Comparison of ENCODE assay signal across 8 mouse cellular contexts in the genomic region with DNA sequence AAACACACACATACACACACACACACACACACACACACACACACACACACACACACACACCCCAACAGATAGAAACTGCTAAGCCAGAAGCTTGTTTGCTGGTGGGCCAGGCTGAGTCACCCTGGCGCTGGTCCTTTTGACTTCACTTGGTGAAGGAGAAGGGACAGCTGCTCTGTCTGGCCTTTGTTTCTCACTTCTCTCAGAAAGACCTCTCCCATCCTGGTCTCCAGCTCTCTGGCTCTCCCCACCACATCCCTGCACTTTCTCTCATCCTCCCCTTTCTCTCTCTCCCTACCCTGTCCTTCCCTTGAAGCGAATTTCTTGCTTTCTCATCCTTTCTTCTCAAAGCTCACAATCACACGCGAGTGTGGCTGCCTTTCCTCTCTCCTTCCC.
DNase-seq lines count a peak whose midpoint lies in the region; ATAC-seq and TF ChIP-seq lines count a peak whose summit lies in the region.

No protein-coding gene starts in this region.

- no peak for ATAC-seq in hindbrain, embryonic 11.5 days (ENCODE audit: low FRiP score)
- ATAC-seq in neural tube, embryonic 13.5 days (ENCODE audit: low read depth): no peak

- peaks cover 2% of the 10 kb centered on the region; the same call in 1 of the 2 replicates for H3K27me3 ChIP-seq in hindbrain, embryonic 11.5 days (ENCODE audit: control insufficient read depth, insufficient read depth, low read length)
- no peaks in the 10 kb centered on the region for H3K27me3 ChIP-seq in neural tube, embryonic 13.5 days

- no peaks in the 10 kb centered on the region for H3K9me3 ChIP-seq in hindbrain, embryonic 11.5 days (ENCODE audit: control insufficient read depth, low read length)
- no peaks in the 10 kb centered on the region for H3K9me3 ChIP-seq in neural tube, embryonic 13.5 days

- peak overlapping the region; percentile 53 for H3K27ac ChIP-seq in embryonic fibroblast, embryonic 13.5 days (ENCODE audit: insufficient read depth, low read length)
- peak overlapping the region; percentile 45 for H3K27ac ChIP-seq in hindbrain, embryonic 11.5 days (ENCODE audit: low read depth, low read length)
- peak overlapping the region; percentile 99 for H3K27ac ChIP-seq in neural tube, embryonic 13.5 days (replicated peaks)

- H3K36me3 ChIP-seq in hindbrain, embryonic 11.5 days (ENCODE audit: control insufficient read depth, insufficient read depth, low read length): no peaks in the 10 kb centered on the region
- H3K36me3 ChIP-seq in neural tube, embryonic 13.5 days: no peaks in the 10 kb centered on the region

- H3K4me3 ChIP-seq in embryonic fibroblast, embryonic 13.5 days (ENCODE audit: insufficient read depth, low read length): no peak overlapping the region
- H3K4me3 ChIP-seq in hindbrain, embryonic 11.5 days (ENCODE audit: low read depth, low read length): no peak overlapping the region
- no peak overlapping the region for H3K4me3 ChIP-seq in neural tube, embryonic 13.5 days

- H3K9ac ChIP-seq in hindbrain, embryonic 11.5 days (ENCODE audit: low read depth, low read length): no peak overlapping the region
- H3K9ac ChIP-seq in neural tube, embryonic 13.5 days: peak overlapping the region; percentile 14; the same call in 1 of the 2 replicates

- peak; percentile 60 to 72 for DNase-seq in kidney, postnatal 4 days
- no peak for DNase-seq in kidney, postnatal 25 days
- no peak for DNase-seq in hindbrain, embryonic 11.5 days (ENCODE audit: low spot score)
- no peak for DNase-seq in left cerebral cortex, postnatal 25 days (ENCODE audit: low spot score in 2 of 2)
- DNase-seq in retina, postnatal 1 day: no peak
- DNase-seq in layer of hippocampus, postnatal 25 days (ENCODE audit: extremely low spot score in 1 of 2, low spot score in 1 of 2): no peak

- whole genome bisulfite sequencing in hindbrain, embryonic 11.5 days: 27% methylated on average over 3 of the region's 4 CpGs
- WGBS in neural tube, embryonic 13.5 days: 34% methylated on average over 4 of the region's 4 CpGs

- intact Hi-C loops in left cerebral cortex, postnatal 25 days (cut with DNase I): no loop called here

- H3K4me2 ChIP-seq in hindbrain, embryonic 11.5 days (replicated peaks; ENCODE audit: low read depth, low read length): no peak overlapping the region
- no peak overlapping the region for H3K4me2 ChIP-seq in neural tube, embryonic 13.5 days

- TF ChIP-seq POLR2A in embryonic fibroblast, embryonic 13.5 days (IDR thresholded peaks at IDR 0.05; ENCODE audit: low read depth, low read length): no peak

- peaks cover 14% of the 10 kb centered on the region for H3K4me1 ChIP-seq in embryonic fibroblast, embryonic 13.5 days (ENCODE audit: control insufficient read depth, insufficient read depth, low read length)
- H3K4me1 ChIP-seq in hindbrain, embryonic 11.5 days (replicated peaks; ENCODE audit: control insufficient read depth, insufficient read depth, low read length): peaks cover 40% of the 10 kb centered on the region
- peaks cover 100% of the 10 kb centered on the region for H3K4me1 ChIP-seq in neural tube, embryonic 13.5 days (replicated peaks)

- no peak for TF ChIP-seq CTCF in embryonic fibroblast, embryonic 13.5 days (IDR thresholded peaks at IDR 0.05; ENCODE audit: borderline replicate concordance, insufficient read depth, low read length)

Comparison
In these comparisons a context has a peak if more than half of its experiments do, and no peak if none do; other contexts are left out.
1. DNase-seq: peak in kidney, postnatal 4 days (2 of 2); none in kidney, postnatal 25 days (0 of 2), hindbrain, embryonic 11.5 days (single experiment), left cerebral cortex, postnatal 25 days (0 of 2), retina, postnatal 1 day (single experiment) and layer of hippocampus, postnatal 25 days (0 of 2).
2. H3K27ac ChIP-seq: peak in every context shown above with its lines; median percentile 99 in neural tube, embryonic 13.5 days; 53 in embryonic fibroblast, embryonic 13.5 days; 45 in hindbrain, embryonic 11.5 days.